Mouse (Mus musculus): ENCODE data around the gene Heatr5a.

Heatr5a gene

DNA sequence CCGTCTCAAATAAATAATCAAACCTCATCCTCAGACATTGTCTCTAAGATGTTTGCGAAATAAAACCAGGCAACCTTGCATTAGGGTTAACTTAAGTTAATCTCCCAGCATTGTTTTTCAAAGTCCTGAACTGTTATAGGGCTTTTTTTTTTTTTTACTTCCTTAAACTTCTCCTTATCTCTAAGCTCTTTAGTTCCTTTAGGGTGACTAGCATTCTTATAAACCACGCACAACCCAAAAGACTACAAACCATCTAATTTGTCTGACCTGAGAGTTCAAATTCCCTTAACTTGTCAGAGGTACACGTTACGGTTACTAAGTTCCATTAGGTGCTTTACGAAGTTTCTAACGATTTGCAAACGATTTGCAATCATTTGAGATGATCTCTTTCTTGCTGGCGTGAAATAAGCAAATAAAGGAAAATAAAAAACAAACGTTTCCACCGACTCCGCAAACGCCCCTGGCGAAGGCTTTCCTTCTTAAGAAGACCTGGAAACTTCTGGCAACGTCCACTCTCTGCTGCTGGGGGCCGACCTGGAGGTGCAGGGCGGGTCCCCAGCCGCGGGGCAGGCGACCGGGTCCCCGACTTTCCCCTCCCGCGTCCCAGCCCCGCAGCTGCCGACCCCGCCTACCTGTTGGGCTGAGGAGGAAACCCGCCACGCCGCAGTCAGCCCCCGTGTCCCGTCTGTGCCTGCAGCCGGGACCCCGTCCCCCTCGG lies 610 bp downstream of the Heatr5a start:
- no peak for DNase-seq (ENCODE audit: low spot score in 2 of 2)

DNA sequence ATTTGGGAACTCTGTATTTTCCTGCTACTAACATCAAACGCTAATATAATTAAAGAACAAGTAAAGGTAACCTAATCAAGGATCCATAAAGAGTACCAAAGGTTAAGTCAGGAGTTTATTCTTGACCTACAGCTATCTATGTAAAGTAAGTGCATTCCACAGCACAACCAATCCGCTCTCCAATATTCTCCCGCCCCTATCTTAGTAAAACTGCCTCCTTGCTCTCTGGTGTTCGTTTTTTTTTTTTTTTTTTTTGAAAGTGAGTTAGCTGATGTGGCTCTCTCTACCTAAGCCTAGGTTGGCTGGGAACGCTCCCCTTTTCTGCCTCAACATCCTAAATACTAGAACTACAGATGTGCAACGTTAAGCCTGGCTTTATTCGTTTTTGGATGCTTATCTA lies 1.2 kb downstream of the Heatr5a start:
- DNase-seq (ENCODE audit: low spot score in 2 of 2) = no peak

GRCm38 (mm10) chr12:51969092-51969491 lies 2.0 kb downstream of the Heatr5a start:
- no peak for DNase-seq (ENCODE audit: low spot score in 2 of 2)

DNA sequence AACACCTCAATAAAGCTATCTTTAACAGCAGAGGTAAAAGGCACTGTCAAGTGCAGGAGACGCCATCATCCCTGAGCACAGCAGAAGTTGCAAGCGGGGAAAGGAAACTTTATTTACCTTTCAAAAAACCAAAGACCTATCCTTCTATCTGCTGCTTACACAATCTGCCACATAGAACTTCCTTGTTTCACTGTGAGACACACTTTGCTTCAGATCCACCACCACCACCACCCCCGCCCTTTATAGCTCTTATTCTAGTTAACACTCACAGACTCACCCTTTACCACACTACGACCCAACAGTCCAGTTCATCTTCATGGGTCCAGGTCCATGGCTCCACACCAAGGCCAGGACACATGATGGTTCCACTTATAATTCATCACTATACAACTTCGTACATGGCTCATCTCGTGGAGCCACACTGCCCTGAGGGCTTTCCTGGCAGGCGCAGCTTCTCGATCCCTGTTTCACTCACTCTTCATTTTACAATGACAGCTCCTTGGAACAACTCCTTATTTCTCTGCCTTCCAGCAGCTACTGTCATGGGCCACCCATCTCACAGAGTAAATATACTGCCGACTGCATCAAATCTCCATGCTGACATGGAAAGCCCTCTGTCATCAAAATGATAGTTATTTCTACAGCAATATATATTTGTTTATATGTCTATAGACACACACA lies 3.1 kb downstream of the Heatr5a start:
- DNase-seq (ENCODE audit: low spot score in 2 of 2) = no peak

GRCm38 (mm10) chr12:51957626-51958025 lies 13.5 kb downstream of the Heatr5a start:
- no peak for DNase-seq (ENCODE audit: low spot score in 2 of 2)

- DNase-seq (ENCODE audit: low spot score in 2 of 2) = no peak
These were observed 18.8 kb downstream of the Heatr5a start for GRCm38 (mm10) chr12:51952309-51952708.

DNA sequence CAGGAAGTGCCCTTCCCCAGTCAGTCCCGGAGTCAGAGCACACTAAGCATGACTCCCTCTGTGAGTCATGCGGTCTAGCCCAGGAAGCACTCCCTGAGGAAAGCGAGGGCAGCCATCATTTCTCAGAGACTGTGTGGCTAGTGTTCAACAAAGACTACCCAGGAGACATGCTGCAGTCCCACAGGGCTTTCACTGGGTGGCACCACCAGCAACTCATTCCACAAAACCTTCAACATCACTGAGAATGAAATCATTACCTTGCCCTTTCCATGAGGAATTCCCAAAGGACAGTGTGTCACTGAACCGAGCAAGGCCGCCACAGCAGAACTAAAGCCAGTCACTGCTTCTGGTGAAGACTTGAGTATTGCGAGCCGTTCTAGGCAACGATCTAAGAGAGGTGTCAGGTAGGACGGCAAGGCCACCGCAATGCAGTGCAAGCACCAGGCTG lies 23.6 kb downstream of the Heatr5a start:
- DNase-seq (ENCODE audit: low spot score in 2 of 2) = no peak

DNA sequence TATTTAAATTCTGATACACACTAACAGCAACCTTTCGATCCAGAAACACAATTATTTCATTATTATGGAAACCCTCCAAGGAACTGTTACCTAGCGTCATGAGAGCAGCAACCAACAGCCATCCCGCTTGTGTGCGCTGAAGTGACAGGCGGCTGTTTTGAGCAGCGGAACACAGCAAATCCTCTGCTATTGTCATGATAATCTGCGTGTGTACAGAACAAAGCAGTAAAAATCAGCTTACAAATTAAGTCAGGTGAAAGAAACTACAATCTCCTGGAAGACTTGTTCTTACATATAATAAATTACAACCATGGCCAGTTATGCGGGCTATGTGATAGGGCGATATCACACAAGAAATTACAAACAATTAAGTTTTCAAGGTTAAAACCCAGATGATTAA lies 25.8 kb downstream of the Heatr5a start:
- no peak for DNase-seq (ENCODE audit: low spot score in 2 of 2)

DNA sequence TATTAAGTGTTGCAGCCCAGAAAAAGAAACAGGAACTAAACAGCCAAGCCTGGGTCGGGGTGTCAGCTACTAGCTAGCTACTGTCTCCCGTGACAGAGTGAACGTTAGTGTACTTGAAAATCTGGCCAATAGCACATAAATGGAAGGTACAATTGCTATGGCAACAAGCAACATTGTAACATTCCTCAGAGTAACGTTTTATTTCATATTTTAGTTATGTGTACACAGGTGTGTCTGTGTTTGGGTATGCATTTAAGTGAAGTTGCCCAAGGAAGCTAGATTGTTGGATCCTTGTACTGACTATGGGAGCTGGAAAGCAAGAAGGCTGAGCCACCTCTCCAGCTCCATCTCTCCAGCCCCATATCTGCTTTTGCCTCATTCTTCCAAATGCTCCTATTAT lies 31.3 kb downstream of the Heatr5a start:
- no peak for DNase-seq (ENCODE audit: low spot score in 2 of 2)

- DNase-seq (ENCODE audit: low spot score in 2 of 2) = no peak
These were observed 33.2 kb downstream of the Heatr5a start for GRCm38 (mm10) chr12:51937938-51938337.

- no peak for DNase-seq (ENCODE audit: low spot score in 2 of 2)
These were observed 41.5 kb downstream of the Heatr5a start for GRCm38 (mm10) chr12:51929630-51930029.

DNA sequence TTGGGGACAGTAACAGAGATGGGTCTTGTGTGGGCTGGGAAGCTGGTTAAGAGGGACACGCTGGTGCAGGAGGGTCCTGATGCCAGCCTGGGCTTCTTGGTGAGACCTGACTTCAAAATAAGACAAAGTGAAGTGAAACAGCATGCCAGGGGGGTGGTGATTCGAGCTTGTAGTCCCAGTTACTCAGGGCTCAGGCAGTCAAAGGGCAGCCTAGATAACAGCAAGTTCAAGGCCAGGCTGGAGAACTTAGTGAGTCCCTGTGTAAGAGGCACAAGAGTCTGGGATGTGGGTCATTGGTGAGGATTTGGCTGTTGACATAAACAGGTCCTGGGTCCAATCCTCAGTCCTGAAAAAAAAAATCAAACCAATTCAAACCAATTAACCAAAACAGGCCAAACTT lies 53.9 kb downstream of the Heatr5a start:
- DNase-seq (ENCODE audit: low spot score in 2 of 2) = no peak

DNA sequence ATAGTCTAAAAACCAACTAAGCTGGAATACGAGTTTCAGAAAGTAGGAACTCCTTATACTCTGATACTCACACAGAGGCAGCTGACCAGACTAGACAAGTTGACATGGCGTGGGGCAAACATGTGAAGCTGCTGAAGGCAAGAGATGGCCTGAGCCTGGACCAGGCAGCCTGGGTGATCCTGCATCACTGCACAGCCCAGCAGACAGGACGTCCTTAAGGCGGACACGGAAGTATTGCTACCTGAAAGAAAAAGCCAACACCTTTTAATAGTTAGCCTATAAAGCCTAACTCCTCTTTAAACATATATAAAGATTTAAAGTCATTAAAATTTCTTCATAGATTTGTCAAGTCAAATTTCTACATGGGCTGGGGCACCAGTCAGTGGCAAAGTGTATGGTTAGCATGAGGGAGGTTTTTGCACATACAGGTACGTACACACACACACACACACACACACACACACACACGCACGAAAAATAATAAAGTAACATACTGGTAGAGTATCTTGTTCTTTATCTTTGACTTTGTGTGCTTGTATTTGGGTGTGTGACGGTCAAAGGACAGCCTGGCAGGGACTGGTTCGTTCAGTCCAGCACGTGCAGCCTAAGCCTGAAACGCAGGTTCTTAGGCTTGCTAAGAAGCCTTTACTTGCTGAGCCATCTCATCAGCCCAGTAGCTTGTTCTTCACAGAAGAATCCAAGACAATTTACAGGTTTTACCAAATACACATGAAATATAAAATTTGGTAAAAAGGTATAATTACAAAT lies 56.0 kb downstream of the Heatr5a start:
- no peak for DNase-seq (ENCODE audit: low spot score in 2 of 2)

GRCm38 (mm10) chr12:51909202-51909601 lies 61.9 kb downstream of the Heatr5a start:
- no peak for DNase-seq (ENCODE audit: low spot score in 2 of 2)

DNA sequence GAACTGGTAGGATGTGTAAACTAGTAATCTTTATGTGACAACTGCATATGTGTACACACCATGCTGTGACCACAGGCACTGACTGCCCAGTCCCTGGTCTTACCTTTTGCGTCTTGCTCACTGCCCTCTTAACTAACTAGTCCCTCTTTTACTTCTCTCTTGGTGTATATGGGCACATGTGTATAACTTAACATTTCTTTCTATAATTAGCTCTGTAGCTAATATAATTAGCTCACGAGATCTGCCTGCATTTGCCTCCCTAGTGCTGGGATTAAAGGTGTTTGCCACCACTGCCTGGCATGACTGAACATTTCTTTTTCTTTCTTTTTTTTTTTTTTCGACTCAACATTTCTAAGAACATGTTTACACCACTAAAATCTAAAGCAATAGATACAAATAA lies 63.6 kb downstream of the Heatr5a start:
- DNase-seq (ENCODE audit: low spot score in 2 of 2) = no peak

DNA sequence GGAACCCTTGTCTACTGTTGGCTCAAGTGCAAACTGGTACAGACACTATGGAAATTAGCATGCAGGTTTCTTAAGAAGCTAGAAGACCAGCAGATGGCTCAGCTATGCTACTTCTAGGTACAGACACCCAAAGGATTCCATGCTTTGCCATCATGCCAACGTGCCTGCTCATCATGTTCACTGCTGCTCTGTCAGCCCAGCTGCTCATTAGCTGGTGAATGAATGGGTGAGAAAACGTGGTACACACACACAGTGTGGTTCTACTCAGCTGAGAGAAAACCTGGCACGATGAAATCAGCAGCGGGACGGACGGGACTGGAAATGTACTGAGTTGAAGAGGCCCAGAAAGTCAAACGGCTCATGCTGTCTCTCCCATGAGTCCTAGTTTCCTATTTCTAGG lies 70.6 kb downstream of the Heatr5a start:
- no peak for DNase-seq (ENCODE audit: low spot score in 2 of 2)

GRCm38 (mm10) chr12:51896901-51897300 lies 74.2 kb downstream of the Heatr5a start:
- no peak for DNase-seq (ENCODE audit: low spot score in 2 of 2)

DNA sequence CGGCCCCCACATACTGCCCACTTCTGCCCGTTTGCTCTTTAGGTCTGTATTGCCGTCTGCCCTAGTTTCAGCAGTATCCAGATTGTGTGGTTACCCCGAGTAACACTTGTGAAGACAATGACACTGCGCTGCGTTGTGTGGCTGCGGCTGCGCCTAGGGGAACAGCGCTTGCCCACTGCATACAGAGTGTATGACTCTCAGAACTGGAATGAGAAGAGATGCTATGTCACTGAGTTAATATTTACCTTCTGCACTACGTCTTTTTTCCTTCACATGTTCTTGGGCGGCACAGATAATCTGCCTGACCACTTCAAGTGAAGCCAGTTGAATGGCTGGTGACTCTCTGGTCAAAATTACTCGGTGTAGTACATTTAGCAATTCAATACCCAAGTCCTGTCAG lies 82.5 kb downstream of the Heatr5a start:
- DNase-seq (ENCODE audit: low spot score in 2 of 2) = no peak

DNA sequence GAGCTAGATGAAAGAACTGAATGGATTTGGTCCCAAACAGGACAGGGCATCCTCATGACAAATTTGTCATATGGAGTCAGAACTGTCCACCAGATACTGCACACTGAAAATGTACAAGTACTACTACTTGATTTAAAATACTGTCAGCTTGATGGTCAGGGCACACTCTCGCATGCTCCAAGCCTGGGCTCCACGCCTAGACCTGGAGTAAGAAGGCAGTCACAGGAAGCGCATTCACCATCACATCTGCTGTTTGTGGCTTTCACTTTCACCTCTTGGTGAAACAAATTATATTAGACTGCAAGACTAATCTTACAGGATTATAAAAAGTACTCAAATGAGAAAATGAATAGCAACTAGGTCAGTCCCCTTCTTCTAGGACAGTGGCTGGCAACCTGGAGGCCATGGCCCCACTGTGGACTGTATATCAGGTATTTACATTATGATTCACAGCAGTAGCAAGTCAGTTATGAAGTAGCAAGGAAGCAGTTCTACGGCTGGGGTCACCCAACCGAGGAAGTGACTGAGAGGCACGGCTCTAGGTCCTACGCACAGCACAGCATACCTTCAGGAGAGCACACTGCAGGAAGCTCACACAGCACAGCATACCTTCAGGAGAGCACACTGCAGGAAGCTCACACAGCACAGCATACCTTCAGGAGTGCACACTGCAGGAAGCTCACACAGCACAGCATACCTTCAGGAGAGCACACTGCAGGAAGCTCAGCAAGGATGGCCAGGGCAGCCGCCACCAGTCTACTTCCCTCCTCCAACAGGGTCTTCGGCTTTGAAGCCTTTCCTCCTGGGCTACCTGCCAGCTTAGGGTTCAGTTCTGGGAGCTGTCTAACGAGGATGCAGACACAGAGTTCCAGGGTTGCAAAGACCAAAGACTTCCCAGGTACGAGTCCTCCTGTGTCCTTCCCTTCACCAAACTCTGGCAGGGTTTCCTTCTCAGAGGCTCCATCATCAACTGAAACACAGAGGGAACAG lies 83.5 kb downstream of the Heatr5a start:
- DNase-seq (ENCODE audit: low spot score in 2 of 2) = no peak

DNA sequence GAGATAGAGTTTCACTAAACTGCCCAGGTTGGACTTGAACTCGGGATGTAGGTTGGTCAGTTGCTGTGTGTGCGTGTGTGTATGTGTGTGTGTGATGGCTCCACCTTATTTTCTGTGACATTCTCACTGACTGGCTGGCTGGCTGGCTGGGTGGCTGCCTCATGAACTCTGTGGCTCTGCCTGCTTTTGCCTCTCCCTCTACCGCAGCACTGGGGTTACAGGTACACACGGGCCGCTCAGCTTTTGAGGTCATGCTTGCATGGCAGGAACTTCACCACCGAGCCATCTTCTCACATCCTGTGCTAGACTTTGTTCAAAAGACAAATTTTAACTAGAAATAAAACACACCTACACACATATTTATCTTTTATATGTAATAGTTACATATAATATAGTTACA lies 84.8 kb downstream of the Heatr5a start:
- DNase-seq (ENCODE audit: low spot score in 2 of 2) = no peak

DNA sequence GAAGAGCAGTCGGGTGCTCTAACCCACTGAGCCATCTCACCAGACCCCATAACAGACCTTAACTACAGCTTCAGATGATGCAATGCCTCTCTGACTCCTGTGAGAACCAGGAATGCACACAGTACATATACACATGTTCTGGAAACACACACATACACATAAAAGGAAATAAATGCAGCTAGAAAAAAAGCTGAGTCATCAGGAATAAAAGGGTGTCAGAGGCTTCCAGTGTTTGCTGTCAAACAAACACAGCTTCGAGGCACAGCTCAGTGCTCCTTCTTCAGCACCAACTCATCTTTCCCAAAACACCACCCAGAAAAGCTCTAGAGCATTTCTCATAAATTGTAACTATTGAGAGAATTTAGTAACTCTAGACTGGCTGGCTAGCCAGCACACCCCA lies 86.3 kb downstream of the Heatr5a start:
- no peak for DNase-seq (ENCODE audit: low spot score in 2 of 2)

Data from urinary bladder, postnatal 4 days (tissue).